9 mouse cellular contexts compared by ENCODE assay signal in genomic region chr7:141485186-141485585, GRCm38 (mm10). TPM values are rescaled to one million over a fixed set of nuclear protein-coding genes. Genes with fewer than 3 reads are reported as not detected.
DNase-seq lines count a peak whose midpoint lies in the region.
"Had no signal": no experiment of that assay in that cellular context is flagged by ENCODE, and none has a peak within 500 bp of the region (broad histone marks: within the 10 kb centered on the region; RNA-seq: fewer than 3 reads in every experiment).

No protein-coding gene starts in this region.

- DNase-seq in cerebellum, adult 8-10 months: peak; percentile 63
- DNase-seq in cerebellum, postnatal 4 days (ENCODE audit: low spot score in 2 of 2): no peak
- DNase-seq in heart, adult 11 months: peak; percentile 89
- DNase-seq in heart, postnatal 36 days: no peak
- no peak for DNase-seq in right cerebral cortex, adult 18-20 months
- DNase-seq: adrenal gland, adult 2 months; adrenal gland, postnatal 10 days; adrenal gland, postnatal 25 days; forebrain, postnatal 0 days had no signal

- intact Hi-C loops in heart, postnatal 36 days (cut with DNase I): loop anchor here (10.0 kb wide), 1 partner anchor 440 kb away; no protein-coding TSS in a partner anchor

RNA-seq across cellular contexts. Expression of gene Tspan4, which starts 10.1 kb away (rescaled TPM):
- 10 to 100 TPM; 27.3 to 44.1 TPM for total RNA-seq in heart, postnatal 36 days (2021)

RNA-seq across cellular contexts. Expression of gene Polr2l, which starts 10.3 kb away (rescaled TPM):
- total RNA-seq in heart, postnatal 36 days (2021): 10 to 100 TPM; 76.0 to 83.7 TPM

RNA-seq across cellular contexts. Expression of gene Cd151, which starts 18.0 kb away (rescaled TPM):
- 100 to 1,000 TPM; 299 to 300 TPM for total RNA-seq in heart, postnatal 36 days (2021)

RNA-seq across cellular contexts. Expression of gene Cracr2b, which starts 24.3 kb away (rescaled TPM):
- 10 to 100 TPM; 24.1 to 24.2 TPM for total RNA-seq in heart, postnatal 36 days (2021)

RNA-seq across cellular contexts. Expression of gene Pnpla2, which starts 30.2 kb away (rescaled TPM):
- 100 to 1,000 TPM; 552 to 604 TPM for total RNA-seq in heart, postnatal 36 days (2021)

Comparison
In these comparisons a context has a peak if more than half of its experiments do, and no peak if none do; other contexts are left out.
1. DNase-seq: peak in cerebellum, adult 8-10 months (single experiment) and heart, adult 11 months (single experiment); none in cerebellum, postnatal 4 days (0 of 2), heart, postnatal 36 days (0 of 2) and right cerebral cortex, adult 18-20 months (single experiment).